Mouse (Mus musculus): Measurements from ENCODE around the gene 1700011L22Rik. TPM values are rescaled to one million over a fixed set of nuclear protein-coding genes. Genes with fewer than 3 reads are reported as not detected.

1700011L22Rik gene
- polyA plus RNA-seq, 1 experiment = not detected

DNA sequence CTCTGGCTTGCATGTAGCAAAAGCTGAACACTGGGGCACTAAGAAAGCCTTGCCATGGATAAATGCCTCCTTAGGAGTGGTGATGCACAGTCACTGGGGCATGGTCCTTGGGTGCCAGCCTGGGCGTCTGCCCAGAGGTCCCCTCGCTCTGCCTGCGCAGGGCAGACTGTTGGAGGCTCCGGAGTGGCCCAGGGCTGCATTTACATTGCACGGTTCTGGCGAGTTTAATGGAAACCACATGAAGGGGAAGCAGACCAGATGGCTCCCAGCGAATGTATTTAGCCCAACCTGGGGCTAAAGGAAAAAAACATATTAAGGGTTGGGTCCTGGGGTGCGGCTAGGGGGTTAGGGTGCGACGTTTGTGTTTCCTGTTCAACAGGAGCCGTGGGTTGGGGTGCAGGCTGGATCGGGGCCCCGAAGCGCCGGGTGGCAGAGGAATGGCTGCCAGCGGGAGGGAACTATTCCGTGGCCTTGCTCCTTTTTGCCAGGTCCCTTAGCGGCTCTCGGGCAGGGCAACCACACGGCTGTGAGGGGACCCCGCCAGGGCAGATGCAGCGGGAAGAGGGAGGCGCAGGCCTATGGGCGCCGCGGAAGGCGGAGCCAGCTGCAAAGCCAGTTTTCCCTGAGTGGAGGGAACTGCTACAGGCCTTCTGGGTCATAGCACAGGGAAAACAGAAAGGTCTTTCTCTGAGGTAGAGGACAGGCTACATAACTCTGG, 38.6 kb downstream of the 1700011L22Rik start:
- TF ChIP-seq GATA1 (IDR thresholded peaks at IDR 0.05; ENCODE audit: low read length) = no peak

GRCm38 (mm10) chr8:79208691-79209640, 39.4 kb downstream of the 1700011L22Rik start:
- no peak for TF ChIP-seq GATA1 (IDR thresholded peaks at IDR 0.05; ENCODE audit: low read length)

DNA sequence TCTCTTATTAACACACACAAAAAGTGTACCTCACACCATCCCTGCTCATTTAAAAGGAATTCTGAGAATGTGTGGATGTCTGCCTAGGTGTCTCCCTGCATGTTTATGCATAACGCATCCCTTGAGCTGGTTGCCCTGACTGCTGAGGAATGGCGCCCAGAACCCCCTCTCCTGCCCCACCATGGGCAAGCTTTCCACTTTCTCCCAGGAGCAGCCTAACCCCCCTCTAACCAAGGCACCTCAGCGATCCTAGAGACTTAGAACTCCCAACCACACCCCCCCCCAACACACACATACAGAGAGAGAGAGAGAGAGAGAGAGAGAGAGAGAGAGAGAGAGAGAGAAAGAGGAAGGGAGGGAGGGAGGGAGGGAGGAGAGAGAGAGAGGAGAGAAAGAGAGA, 40.2 kb downstream of the 1700011L22Rik start:
- no peak for TF ChIP-seq GATA1 (IDR thresholded peaks at IDR 0.05; ENCODE audit: low read length)

- TF ChIP-seq GATA1 (IDR thresholded peaks at IDR 0.05; ENCODE audit: low read length) = no peak
Observed at GRCm38 (mm10) chr8:79206895-79207294, 41.5 kb downstream of the 1700011L22Rik start.

DNA sequence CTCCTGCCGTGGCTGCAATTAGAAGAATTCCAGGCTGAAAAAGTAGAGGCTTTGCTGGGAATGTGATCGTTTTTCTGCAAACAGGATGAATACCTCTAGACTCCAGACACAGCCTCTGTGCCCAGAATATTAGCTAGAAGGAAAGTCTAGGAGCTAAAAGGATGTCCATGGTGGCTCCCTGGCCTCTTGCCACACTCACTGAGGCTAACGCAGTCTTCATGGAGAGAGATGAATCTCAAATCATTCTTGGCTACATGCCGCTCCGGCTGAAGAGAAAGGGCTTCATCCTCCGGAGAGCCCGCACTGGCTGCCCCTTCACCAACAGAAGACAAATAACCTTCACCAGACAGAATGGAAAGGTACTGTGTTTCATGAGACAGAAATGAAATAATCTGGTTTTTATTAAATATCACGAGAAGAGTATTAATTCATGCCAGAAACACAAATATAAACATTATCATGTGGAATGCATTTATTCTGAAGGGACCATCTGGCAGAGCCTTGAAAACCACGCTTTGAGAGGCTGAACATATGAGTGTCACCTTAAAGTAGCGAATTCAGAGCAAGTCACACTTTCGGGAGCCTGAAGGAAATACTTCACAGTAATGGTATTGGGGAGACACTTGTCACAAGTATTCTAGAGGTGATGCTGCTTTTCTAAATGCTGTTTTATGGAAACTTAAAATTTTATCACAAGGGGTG, 46.8 kb downstream of the 1700011L22Rik start:
- no peak for TF ChIP-seq GATA1 (IDR thresholded peaks at IDR 0.05; ENCODE audit: low read length)

DNA sequence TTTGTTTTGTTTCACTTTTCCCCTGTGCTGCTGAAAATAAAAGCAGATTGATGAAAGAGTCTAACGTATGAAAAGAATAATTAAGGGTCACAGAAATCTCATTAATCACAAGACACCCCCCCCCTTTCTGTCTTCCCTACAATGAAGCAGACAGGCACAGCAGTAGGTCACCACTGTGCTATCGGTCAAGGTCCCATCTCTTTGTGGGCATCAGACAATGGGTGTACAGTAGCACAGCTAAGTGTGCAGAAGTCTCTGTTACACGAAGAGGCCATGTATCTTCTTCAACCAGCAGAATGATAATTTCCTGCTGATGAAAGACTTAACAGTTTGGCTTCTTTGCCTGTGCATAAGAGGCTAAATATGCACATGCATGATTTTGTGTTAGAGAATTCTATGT, 49.7 kb downstream of the 1700011L22Rik start:
- TF ChIP-seq GATA1 (IDR thresholded peaks at IDR 0.05; ENCODE audit: low read length) = no peak

- no peak for TF ChIP-seq GATA1 (IDR thresholded peaks at IDR 0.05; ENCODE audit: low read length)
Observed at GRCm38 (mm10) chr8:79196481-79196880, 51.9 kb downstream of the 1700011L22Rik start.

- TF ChIP-seq GATA1 (IDR thresholded peaks at IDR 0.05; ENCODE audit: low read length) = no peak
Observed at GRCm38 (mm10) chr8:79190071-79190470, 58.3 kb downstream of the 1700011L22Rik start.

DNA sequence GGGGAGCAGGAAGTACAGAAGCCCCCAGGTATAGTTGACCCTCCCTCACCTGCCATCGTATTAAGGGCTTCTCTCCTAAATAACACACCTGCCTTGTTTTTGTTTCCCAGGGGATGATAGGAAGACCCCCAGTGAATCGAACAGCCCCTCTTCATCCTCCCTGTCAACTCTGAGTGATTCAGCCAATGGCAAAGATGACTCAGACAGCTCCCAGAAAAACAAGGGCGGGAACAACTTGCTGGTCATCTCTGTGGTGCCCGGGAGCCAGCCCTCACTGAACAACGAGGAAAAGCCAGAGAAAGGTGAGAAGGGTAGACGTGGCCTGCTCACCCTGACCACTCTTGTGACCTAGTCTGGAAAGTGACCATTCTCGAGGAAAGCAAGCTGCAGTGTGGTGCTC, 62.9 kb downstream of the 1700011L22Rik start:
- TF ChIP-seq GATA1 (IDR thresholded peaks at IDR 0.05; ENCODE audit: low read length) = no peak

GRCm38 (mm10) chr8:79179678-79180077, 68.7 kb downstream of the 1700011L22Rik start:
- no peak for TF ChIP-seq GATA1 (IDR thresholded peaks at IDR 0.05; ENCODE audit: low read length)

GRCm38 (mm10) chr8:79175991-79176390, 72.4 kb downstream of the 1700011L22Rik start:
- TF ChIP-seq GATA1 (IDR thresholded peaks at IDR 0.05; ENCODE audit: low read length) = no peak

GRCm38 (mm10) chr8:79173606-79174005, 74.8 kb downstream of the 1700011L22Rik start:
- TF ChIP-seq GATA1 (IDR thresholded peaks at IDR 0.05; ENCODE audit: low read length) = no peak

DNA sequence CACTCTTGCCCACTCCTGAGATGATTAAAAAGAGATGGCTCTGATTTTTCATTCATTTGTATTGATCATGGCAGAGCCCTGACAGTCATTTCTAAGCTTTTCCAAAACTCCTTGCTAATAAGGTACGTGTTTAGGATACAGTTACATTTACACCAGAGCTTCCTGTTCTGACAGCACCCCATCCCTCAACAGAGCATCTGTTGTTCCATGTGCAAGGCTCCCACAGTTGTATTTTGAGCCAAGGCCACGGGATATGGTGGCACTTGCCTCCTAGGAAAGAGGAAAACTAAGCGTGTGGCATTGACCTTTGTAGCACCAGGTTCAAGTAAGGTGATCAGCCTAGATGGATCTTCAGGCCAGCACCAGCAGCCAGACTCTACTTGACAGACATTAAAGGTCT, 83.1 kb downstream of the 1700011L22Rik start:
- TF ChIP-seq GATA1 (IDR thresholded peaks at IDR 0.05; ENCODE audit: low read length) = no peak

GRCm38 (mm10) chr8:79164336-79164735, 84.0 kb downstream of the 1700011L22Rik start:
- no peak for TF ChIP-seq GATA1 (IDR thresholded peaks at IDR 0.05; ENCODE audit: low read length)

DNA sequence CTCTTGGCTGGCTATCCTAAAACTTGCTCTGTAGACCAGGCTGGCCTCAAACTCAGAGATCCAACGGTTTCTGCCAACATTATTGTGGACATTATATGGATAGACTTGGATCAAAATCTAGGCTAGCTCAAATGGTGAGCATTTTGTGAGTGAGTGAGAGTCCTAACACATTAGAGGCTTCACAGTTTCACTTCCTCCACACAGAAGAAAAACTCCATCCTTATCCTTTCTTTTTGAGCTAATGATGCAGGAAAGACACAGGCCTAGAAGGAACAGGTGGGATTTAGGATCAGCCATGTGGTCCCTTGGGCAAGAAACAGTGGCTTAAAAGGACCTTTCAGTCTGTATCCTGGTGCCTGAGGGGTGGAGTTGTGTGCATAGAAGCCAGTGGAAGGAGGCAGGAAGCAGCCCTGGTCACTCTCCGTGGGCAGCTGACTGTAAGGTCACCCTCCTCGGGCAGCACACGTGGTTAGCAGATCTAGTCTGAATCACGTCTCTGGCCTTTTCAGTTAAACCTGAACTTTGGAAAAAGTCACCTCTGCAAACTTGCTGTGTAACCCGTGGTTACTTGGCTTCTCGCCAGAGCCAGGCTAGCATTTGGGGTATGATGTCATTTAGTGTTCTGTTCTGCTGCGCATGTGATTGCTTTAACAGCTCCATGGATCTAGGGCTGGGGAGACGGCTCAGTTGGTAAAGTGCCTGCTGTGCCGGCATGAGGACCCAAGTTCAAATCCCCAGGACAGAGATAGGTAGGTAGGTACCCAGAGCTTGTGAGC, 85.6 kb downstream of the 1700011L22Rik start:
- TF ChIP-seq GATA1 (IDR thresholded peaks at IDR 0.05; ENCODE audit: low read length) = no peak

All from G1E-ER4 (cell line).